Mouse (Mus musculus) liver, embryonic 14 days (tissue): Measurements from ENCODE around the gene Plpp2. TPM values are rescaled to one million over a fixed set of nuclear protein-coding genes. Genes with fewer than 3 reads are reported as not detected.

Experiments used
- polyA plus RNA-seq: library from polyadenylated mRNA; depleted of rRNA; stranded (reverse); fragments of >200 nt; gene quantifications from 2 replicates; pipeline ENCODE4 v1.2.3, GENCODE M21; 2012; rRNA removed

Gene Plpp2
- 7.6 and 11.0 TPM in 2 replicates for polyA plus RNA-seq

GRCm38 (mm10) chr10:79533126-79533911 lies at the start of gene Plpp2:
Plpp2 (minus strand) TSS chr10:79533796.

GRCm38 (mm10) chr10:79554330-79555237 lies 21.0 kb upstream of the Plpp2 start, which contains the start of gene Mier2:
Mier2 (minus strand) TSS chr10:79555199.

Other genes with a start within 250 kb of the Plpp2 start
- gene Vmn2r82, start 177.3 kb downstream of the Plpp2 start, polyA plus RNA-seq = not detected in 2 replicates
- not detected in 2 replicates for gene Vmn2r83, start 65.1 kb downstream of the Plpp2 start, polyA plus RNA-seq
- gene Mier2, start 21.4 kb upstream of the Plpp2 start, polyA plus RNA-seq = 13.2 and 15.8 TPM in 2 replicates
- not detected in 2 replicates for gene Theg, start 53.5 kb upstream of the Plpp2 start, polyA plus RNA-seq
- 0.02 TPM in 2 replicates for gene C2cd4c, start 80.2 kb upstream of the Plpp2 start, polyA plus RNA-seq
- 0.12 and 0.34 TPM in 2 replicates for gene Shc2, start 104.1 kb upstream of the Plpp2 start, polyA plus RNA-seq
- gene Odf3l2, start 111.9 kb upstream of the Plpp2 start, polyA plus RNA-seq = not detected in 2 replicates
- gene Madcam1, start 130.8 kb upstream of the Plpp2 start, polyA plus RNA-seq = 0.15 and 0.27 TPM in 2 replicates
- 13.3 and 13.8 TPM in 2 replicates for gene Tpgs1, start 135.6 kb upstream of the Plpp2 start, polyA plus RNA-seq
- 114 and 122 TPM in 2 replicates for gene Cdc34, start 148.4 kb upstream of the Plpp2 start, polyA plus RNA-seq
- 0.07 and 0.23 TPM in 2 replicates for gene Gzmm, start 155.2 kb upstream of the Plpp2 start, polyA plus RNA-seq
- gene Bsg, start 170.7 kb upstream of the Plpp2 start, polyA plus RNA-seq = 516 and 611 TPM in 2 replicates
- gene Hcn2, start 182.8 kb upstream of the Plpp2 start, polyA plus RNA-seq = 0.07 and 0.08 TPM in 2 replicates
- gene Polrmt, start 212.8 kb upstream of the Plpp2 start, polyA plus RNA-seq = 15.2 and 16.1 TPM in 2 replicates
- not detected in 2 replicates for gene Fgf22, start 221.3 kb upstream of the Plpp2 start, polyA plus RNA-seq
- 40.0 and 46.4 TPM in 2 replicates for gene Rnf126, start 233.2 kb upstream of the Plpp2 start, polyA plus RNA-seq
- gene Fstl3, start 243.5 kb upstream of the Plpp2 start, polyA plus RNA-seq = 0.50 and 0.51 TPM in 2 replicates